Mouse (Mus musculus) neutrophil, adult 83 days (primary cell): ENCODE measurements around the gene Olfr15. TPM values are rescaled to one million over a fixed set of nuclear protein-coding genes. Genes with fewer than 3 reads are reported as not detected.

Source experiments
- total RNA-seq, 2 experiments: library from RNA; stranded (reverse); gene quantifications; one replicate each; pipeline ENCODE4 v1.2.4; 2023

Gene Olfr15
- total RNA-seq, result not detected

DNA sequence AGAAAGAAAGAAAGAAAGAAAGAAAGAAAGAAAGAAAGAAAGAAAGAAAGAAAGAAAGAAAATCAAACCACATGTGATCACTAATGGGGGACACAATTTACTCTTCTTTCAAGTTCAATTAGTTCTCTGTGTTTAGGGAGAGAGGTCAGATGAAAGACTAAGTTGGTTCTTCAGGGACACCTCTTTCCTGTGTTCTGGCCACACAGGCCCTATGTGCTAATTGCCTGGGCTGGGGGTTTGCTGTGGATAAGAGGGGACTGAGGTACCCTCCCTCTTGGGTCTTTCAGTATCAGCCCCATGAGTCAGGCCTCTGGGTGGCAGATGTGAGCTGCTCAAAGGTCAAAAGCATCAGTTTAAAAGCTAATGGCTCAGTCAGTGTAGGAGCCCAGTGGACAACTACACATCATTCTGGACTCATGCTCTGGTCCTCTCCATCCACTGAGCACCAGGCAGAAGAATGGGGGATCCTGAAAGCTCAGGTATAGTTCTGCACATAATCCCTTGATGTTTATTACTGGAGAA lies at the start of gene Olfr15:
TSS of gene Olfr15 (plus strand) at position 291 of the 522 bp plus-strand sequence.

DNA sequence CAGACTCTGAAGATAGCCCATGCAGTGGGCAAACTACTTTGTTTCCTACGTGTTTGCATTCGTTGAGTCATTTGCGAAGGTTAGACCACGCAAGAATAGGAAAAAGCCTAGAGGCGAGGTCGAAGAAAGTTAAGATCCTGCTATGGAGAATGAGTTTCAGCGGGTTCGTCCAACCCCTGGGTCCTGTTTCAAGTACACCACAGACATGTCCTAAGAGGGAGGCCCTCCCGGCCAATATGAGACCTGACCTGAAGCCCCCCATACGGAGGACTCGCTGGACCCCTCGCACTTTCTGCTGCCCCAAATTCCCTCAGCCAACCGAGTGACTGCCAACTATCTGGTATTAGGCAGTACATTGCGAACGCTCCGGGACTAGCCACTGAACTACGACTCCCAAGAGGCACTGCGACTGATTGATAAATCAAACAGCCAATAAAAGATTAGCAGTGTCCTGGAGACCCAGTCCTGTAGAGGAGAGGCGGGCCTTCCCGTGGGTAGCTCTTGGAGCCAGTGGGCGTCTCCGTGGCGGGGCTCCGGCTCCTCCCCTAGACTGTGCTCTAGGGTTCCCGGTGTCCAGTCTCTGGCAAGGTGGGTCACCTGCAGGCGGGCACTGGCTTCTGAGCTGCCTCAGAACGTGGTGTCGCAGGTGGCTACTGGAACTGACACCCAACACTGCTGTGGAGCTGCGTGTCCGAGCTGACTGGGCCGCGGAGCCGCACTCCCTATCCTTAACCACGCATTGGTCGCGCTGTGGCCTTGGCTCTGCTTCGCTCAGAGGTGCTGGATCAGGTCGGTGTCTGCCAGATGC lies 16.2 kb downstream of the Olfr15 start, which contains the start of gene Zfp174:
TSS of gene Zfp174 (plus strand) at position 558 of the 808 bp plus-strand sequence.

DNA sequence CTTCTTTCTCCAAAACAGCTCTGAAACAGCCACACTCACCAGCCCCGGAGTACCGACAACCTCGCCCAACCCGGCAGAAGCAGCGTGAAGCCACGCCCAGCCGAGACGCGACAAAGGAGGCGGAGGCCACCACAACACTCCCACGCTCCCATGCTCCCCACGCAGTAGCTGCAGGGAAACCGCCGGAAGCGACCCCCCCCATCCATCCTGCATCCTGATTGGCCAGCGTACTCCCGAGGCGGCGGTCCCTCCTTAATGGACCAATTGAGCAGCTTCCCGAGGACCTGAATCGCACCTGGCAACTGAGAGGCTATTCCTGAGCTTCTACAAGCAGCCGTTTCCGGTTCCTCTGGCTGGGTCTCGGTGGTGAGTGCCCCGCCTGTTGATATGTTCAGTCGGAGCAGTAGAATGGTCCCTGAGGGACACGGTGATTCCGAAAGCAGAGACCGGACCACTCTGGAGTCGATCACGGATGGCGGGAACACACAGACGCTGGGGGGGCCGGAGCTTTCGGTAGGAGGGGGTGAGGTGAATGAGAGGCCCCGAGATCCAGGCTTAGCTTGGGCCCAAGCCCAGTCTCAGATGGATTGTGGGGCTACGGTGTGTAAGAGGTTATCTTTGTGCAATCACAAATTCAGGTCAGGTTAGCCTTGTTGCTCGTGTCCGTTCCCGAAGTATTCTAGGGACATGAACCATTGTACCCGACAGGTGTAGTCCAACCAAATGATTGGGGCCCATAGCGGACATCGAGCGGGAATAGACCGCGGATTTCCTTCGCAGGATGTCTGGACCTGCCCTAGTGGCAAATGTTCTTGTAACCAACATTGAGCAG lies 41.8 kb downstream of the Olfr15 start, which contains the start of gene Naa60:
TSS of gene Naa60 (plus strand) at position 160 of the 832 bp plus-strand sequence.

DNA sequence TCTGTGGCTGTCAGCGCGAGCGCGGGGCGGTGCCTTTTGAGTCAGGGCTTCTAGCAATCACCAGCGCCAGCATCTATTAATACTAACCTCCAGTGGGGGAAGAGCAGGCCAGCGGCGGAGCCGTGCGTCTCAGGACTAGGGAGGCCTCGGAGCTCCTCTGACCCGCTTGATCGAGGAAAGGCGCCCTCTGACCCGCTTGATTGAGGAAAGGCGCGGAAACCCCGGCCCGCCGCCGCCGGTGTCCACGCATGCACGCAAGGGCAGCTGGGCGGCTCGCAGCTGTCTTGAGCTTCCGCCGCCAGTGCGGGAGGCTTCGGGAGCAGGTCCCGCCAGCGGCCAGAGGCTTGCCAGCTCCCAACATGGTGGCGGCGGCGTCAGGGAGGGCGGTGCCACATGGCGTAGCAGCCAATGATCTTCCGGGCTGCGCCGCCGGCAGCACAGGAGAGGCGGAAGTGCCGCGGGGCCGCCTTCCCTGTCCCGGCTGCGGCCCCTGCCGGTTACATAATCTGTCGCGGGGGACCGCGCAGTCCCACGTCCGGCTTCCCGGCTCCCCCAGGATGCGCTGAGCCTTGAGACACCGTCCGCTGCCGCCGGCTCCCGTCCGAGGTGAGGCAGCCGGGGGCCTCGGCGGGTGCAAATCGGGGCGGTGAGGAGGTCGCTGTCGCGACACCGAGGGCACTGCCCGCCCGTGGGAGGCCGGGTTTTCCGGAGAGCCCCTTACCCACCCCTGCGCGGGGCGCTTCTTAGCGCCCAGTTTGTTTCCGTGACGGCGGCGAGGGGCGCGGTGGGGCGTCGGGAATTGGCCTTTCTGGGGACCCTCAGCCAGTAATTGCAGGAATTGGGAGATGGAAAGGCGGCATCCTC lies 53.8 kb downstream of the Olfr15 start, which contains the start of the genes Zfp597 and Gm20695:
TSS of gene Zfp597 (minus strand) at position 361 of the 864 bp plus-strand sequence.
TSS of gene Gm20695 (plus strand) at position 448 of the 864 bp plus-strand sequence.

Other genes with a start within 250 kb of the Olfr15 start
- not detected for gene Olfr161, start 239.8 kb upstream of the Olfr15 start, total RNA-seq
- gene Mefv, start 112.8 kb upstream of the Olfr15 start, total RNA-seq, result 10 to 100 TPM; 28.7 to 34.3 TPM
- 10 to 100 TPM; 28.8 to 31.1 TPM for gene Zfp263, start 86.8 kb upstream of the Olfr15 start, total RNA-seq
- gene Zfp174, start 16.4 kb downstream of the Olfr15 start, total RNA-seq, result under 1 TPM; 0.31 to 0.35 TPM
- 100 to 1,000 TPM; 118 to 123 TPM for gene Naa60, start 41.5 kb downstream of the Olfr15 start, total RNA-seq
- gene Zfp597, start 53.7 kb downstream of the Olfr15 start, total RNA-seq, result 10 to 100 TPM; 20.3 to 24.6 TPM
- gene Gm20695, start 53.8 kb downstream of the Olfr15 start, total RNA-seq, result 1 to 10 TPM in 1 of 2 experiments, under 1 TPM in 1; 0.46 to 1.1 TPM
- gene 1700037C18Rik, start 77.8 kb downstream of the Olfr15 start, total RNA-seq, result 1 to 10 TPM; 4.1 to 6.1 TPM
- 10 to 100 TPM; 10.7 to 12.0 TPM for gene Cluap1, start 77.9 kb downstream of the Olfr15 start, total RNA-seq
- 1 to 10 TPM in 1 of 2 experiments, under 1 TPM in 1; 0.90 to 1.6 TPM for gene Nlrc3, start 145.8 kb downstream of the Olfr15 start, total RNA-seq
- gene Slx4, start 172.9 kb downstream of the Olfr15 start, total RNA-seq, result 10 to 100 TPM; 30.5 to 31.5 TPM
- gene Dnase1, start 206.1 kb downstream of the Olfr15 start, total RNA-seq, result not detected
- 10 to 100 TPM; 32.3 to 36.0 TPM for gene Trap1, start 246.9 kb downstream of the Olfr15 start, total RNA-seq